In the genomic region with DNA sequence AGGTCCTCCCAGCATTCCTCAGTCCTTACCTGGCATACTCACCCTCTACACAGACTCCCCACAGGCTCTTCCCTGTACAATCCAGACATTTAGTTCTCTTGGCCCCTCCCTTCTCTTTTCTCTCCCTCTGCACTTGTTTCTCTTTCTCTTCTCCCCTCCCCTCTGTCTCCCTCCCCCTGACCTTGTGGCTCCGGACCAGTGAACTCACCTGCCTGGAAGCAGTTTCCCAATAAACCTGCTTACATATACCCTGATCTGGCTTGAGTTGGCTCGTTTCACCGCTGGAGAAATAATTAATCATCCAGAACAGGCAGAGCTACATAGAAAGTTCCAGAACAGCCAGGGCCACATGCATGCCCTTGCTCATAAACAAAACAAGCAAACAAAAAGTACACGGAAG, we compare ENCODE assay signal across 17 mouse cellular contexts. TPM values are rescaled to one million over a fixed set of nuclear protein-coding genes. Genes with fewer than 3 reads are reported as not detected.
DNase-seq lines count a peak whose midpoint lies in the region; ATAC-seq and TF ChIP-seq lines count a peak whose summit lies in the region.
"Had no signal": no experiment of that assay in that cellular context is flagged by ENCODE, and none has a peak within 500 bp of the region (broad histone marks: within the 10 kb centered on the region; RNA-seq: fewer than 3 reads in every experiment).

No protein-coding gene starts in this region.

- WGBS in hindbrain, embryonic 10.5 days = 79% methylated on average over 4 of the region's 4 CpGs
- 82% methylated on average over 4 of the region's 4 CpGs for WGBS in hindbrain, postnatal 0 days
- 39% methylated on average over 4 of the region's 4 CpGs for WGBS in kidney, embryonic 14.5 days
- 60% methylated on average over 4 of the region's 4 CpGs for WGBS in liver, embryonic 15.5 days (ENCODE audit: insufficient replicate concordance)

- ATAC-seq in hindbrain, postnatal 0 days = no peak
- ATAC-seq in kidney, embryonic 14.5 days (ENCODE audit: low FRiP score, low TSS enrichment) = no peak
- ATAC-seq in liver, embryonic 15.5 days (ENCODE audit: insufficient read depth) = no peak
- ATAC-seq: intestine, postnatal 0 days had no signal

- peak overlapping the region; percentile 16; the same call in 1 of the 2 replicates for H3K27ac ChIP-seq in hindbrain, embryonic 10.5 days
- H3K27ac ChIP-seq in hindbrain, postnatal 0 days = no peak overlapping the region
- peak overlapping the region; percentile 39; the same call in 1 of the 2 replicates for H3K27ac ChIP-seq in kidney, embryonic 14.5 days (ENCODE audit: low read depth, low read length)
- 0 out of 2 replicates have a peak overlapping the region, but pooled peaks have one; percentile 48 for H3K27ac ChIP-seq in liver, embryonic 15.5 days (replicated peaks)

- H3K4me1 ChIP-seq in hindbrain, embryonic 10.5 days (replicated peaks) = peaks cover 37% of the 10 kb centered on the region
- peaks cover 19% of the 10 kb centered on the region for H3K4me1 ChIP-seq in hindbrain, postnatal 0 days (ENCODE audit: insufficient read depth, low read length)
- H3K4me1 ChIP-seq in kidney, embryonic 14.5 days (ENCODE audit: control insufficient read depth, insufficient read depth, low read length) = peaks cover 23% of the 10 kb centered on the region
- H3K4me1 ChIP-seq in liver, embryonic 15.5 days (replicated peaks) = peaks cover 31% of the 10 kb centered on the region

- H3K4me3 ChIP-seq in hindbrain, embryonic 10.5 days = no peak overlapping the region
- no peak overlapping the region for H3K4me3 ChIP-seq in hindbrain, postnatal 0 days (ENCODE audit: low read length)
- H3K4me3 ChIP-seq in kidney, embryonic 14.5 days (ENCODE audit: low read length) = no peak overlapping the region
- H3K4me3 ChIP-seq in liver, embryonic 15.5 days (replicated peaks) = no peak overlapping the region

- no peak overlapping the region for H3K4me2 ChIP-seq in hindbrain, postnatal 0 days (ENCODE audit: low read depth, low read length)
- no peak overlapping the region for H3K4me2 ChIP-seq in kidney, embryonic 14.5 days (replicated peaks; ENCODE audit: low read depth, low read length)
- H3K4me2 ChIP-seq in liver, embryonic 15.5 days = no peak overlapping the region

- TF ChIP-seq CTCF in hindbrain, postnatal 0 days (IDR thresholded peaks at IDR 0.05; ENCODE audit: low read depth) = no peak

- H3K9me3 ChIP-seq in hindbrain, embryonic 10.5 days = no peaks in the 10 kb centered on the region
- no peaks in the 10 kb centered on the region for H3K9me3 ChIP-seq in hindbrain, postnatal 0 days (ENCODE audit: low read length)
- no peaks in the 10 kb centered on the region for H3K9me3 ChIP-seq in kidney, embryonic 14.5 days (ENCODE audit: control insufficient read depth, low read length)
- H3K9me3 ChIP-seq in liver, embryonic 15.5 days (replicated peaks) = no peaks in the 10 kb centered on the region
- H3K9me3 ChIP-seq: heart, embryonic 12.5 days; limb, embryonic 12.5 days; midbrain, embryonic 10.5 days had no signal

- no peak for DNase-seq in hindbrain, embryonic 10.5 days (ENCODE audit: low spot score)
- DNase-seq in hindbrain, postnatal 0 days (ENCODE audit: low spot score) = no peak
- DNase-seq in ES-CJ7 (ENCODE audit: low read depth, low spot score) = peak; percentile 77
- no peak for DNase-seq in right cerebral cortex, adult 2 months (ENCODE audit: low spot score in 2 of 2)
- DNase-seq in gastrocnemius, adult 18-20 months (ENCODE audit: low spot score) = no peak
- DNase-seq: B cell, adult 2 months; cerebellum, postnatal 10 days; layer of hippocampus, postnatal 36 days; lung, postnatal 10 days; right cerebral cortex, postnatal 25 days; thymus, postnatal 4 days had no signal

- H3K27me3 ChIP-seq in hindbrain, embryonic 10.5 days (ENCODE audit: insufficient read depth, poor library complexity, severe bottlenecking) = no peaks in the 10 kb centered on the region
- no peaks in the 10 kb centered on the region for H3K27me3 ChIP-seq in hindbrain, postnatal 0 days (ENCODE audit: insufficient read depth, low read length)
- H3K27me3 ChIP-seq in kidney, embryonic 14.5 days (ENCODE audit: control insufficient read depth, insufficient read depth, low read length) = no peaks in the 10 kb centered on the region
- H3K27me3 ChIP-seq in liver, embryonic 15.5 days = peaks cover 2% of the 10 kb centered on the region; the same call in 1 of the 2 replicates
- H3K27me3 ChIP-seq: heart, embryonic 12.5 days; limb, embryonic 12.5 days had no signal

- no peak overlapping the region for H3K9ac ChIP-seq in hindbrain, postnatal 0 days (replicated peaks; ENCODE audit: low read length)
- no peak overlapping the region for H3K9ac ChIP-seq in kidney, embryonic 14.5 days (ENCODE audit: low read depth, low read length)
- no peak overlapping the region for H3K9ac ChIP-seq in liver, embryonic 15.5 days
- H3K9ac ChIP-seq: heart, embryonic 12.5 days; limb, embryonic 12.5 days had no signal

- peaks cover 16% of the 10 kb centered on the region for H3K36me3 ChIP-seq in hindbrain, embryonic 10.5 days
- H3K36me3 ChIP-seq in hindbrain, postnatal 0 days (ENCODE audit: insufficient read depth, low read length) = no peaks in the 10 kb centered on the region
- H3K36me3 ChIP-seq in kidney, embryonic 14.5 days (ENCODE audit: control insufficient read depth, insufficient read depth, low read length) = peaks cover 12% of the 10 kb centered on the region
- peaks cover 16% of the 10 kb centered on the region for H3K36me3 ChIP-seq in liver, embryonic 15.5 days (replicated peaks)

RNA-seq across cellular contexts. Expression of a gene that starts 1.7 kb away (rescaled TPM):
- polyA plus RNA-seq in hindbrain, embryonic 10.5 days (2016; fragmentation: Nextera tagmentation; extraction: Ambion mirVana) = 65.7 and 71.8 TPM in 2 replicates
- total RNA-seq in hindbrain, postnatal 0 days (2014; rRNA removed) = 91.4 and 92.8 TPM in 2 replicates
- 67.2 and 69.0 TPM in 2 replicates for polyA plus RNA-seq in hindbrain, postnatal 0 days (2015; fragmentation: Nextera tagmentation; extraction: Ambion mirVana)
- 37.3 and 43.2 TPM in 2 replicates for polyA plus RNA-seq in kidney, embryonic 14.5 days (2014; fragmentation: Nextera tagmentation; extraction: Ambion mirVana)
- polyA plus RNA-seq in liver, embryonic 15.5 days (2015; fragmentation: Nextera tagmentation; extraction: Ambion mirVana) = 18.8 and 20.8 TPM in 2 replicates
- total RNA-seq in gastrocnemius, adult 18-20 months (2021) = 100 to 1,000 TPM; 460 to 570 TPM

RNA-seq across cellular contexts. Expression of a gene that starts 18.2 kb away (rescaled TPM):
- polyA plus RNA-seq in hindbrain, embryonic 10.5 days (2016; fragmentation: Nextera tagmentation; extraction: Ambion mirVana) = 42.9 and 44.2 TPM in 2 replicates
- 6.3 and 12.6 TPM in 2 replicates for total RNA-seq in hindbrain, postnatal 0 days (2014; rRNA removed)
- polyA plus RNA-seq in hindbrain, postnatal 0 days (2015; fragmentation: Nextera tagmentation; extraction: Ambion mirVana) = 26.4 and 28.1 TPM in 2 replicates
- polyA plus RNA-seq in kidney, embryonic 14.5 days (2014; fragmentation: Nextera tagmentation; extraction: Ambion mirVana) = 94.7 and 106 TPM in 2 replicates
- 21.1 and 21.4 TPM in 2 replicates for polyA plus RNA-seq in liver, embryonic 15.5 days (2015; fragmentation: Nextera tagmentation; extraction: Ambion mirVana)
- 10 to 100 TPM; 26.7 to 27.7 TPM for total RNA-seq in gastrocnemius, adult 18-20 months (2021)

RNA-seq across cellular contexts. Expression of a gene that starts 42.6 kb away (rescaled TPM):
- 158 and 198 TPM in 2 replicates for polyA plus RNA-seq in hindbrain, embryonic 10.5 days (2016; fragmentation: Nextera tagmentation; extraction: Ambion mirVana)
- total RNA-seq in hindbrain, postnatal 0 days (2014; rRNA removed) = 23.1 and 27.9 TPM in 2 replicates
- polyA plus RNA-seq in hindbrain, postnatal 0 days (2015; fragmentation: Nextera tagmentation; extraction: Ambion mirVana) = 57.2 and 63.0 TPM in 2 replicates
- polyA plus RNA-seq in kidney, embryonic 14.5 days (2014; fragmentation: Nextera tagmentation; extraction: Ambion mirVana) = 137 and 181 TPM in 2 replicates
- polyA plus RNA-seq in liver, embryonic 15.5 days (2015; fragmentation: Nextera tagmentation; extraction: Ambion mirVana) = 26.1 and 29.8 TPM in 2 replicates
- 10 to 100 TPM; 34.2 to 36.1 TPM for total RNA-seq in gastrocnemius, adult 18-20 months (2021)

RNA-seq across cellular contexts. Expression of a gene that starts 54.2 kb away (rescaled TPM):
- 28.0 and 30.4 TPM in 2 replicates for polyA plus RNA-seq in hindbrain, embryonic 10.5 days (2016; fragmentation: Nextera tagmentation; extraction: Ambion mirVana)
- 66.0 and 71.4 TPM in 2 replicates for total RNA-seq in hindbrain, postnatal 0 days (2014; rRNA removed)
- 36.5 and 40.9 TPM in 2 replicates for polyA plus RNA-seq in hindbrain, postnatal 0 days (2015; fragmentation: Nextera tagmentation; extraction: Ambion mirVana)
- 8.6 and 10.2 TPM in 2 replicates for polyA plus RNA-seq in kidney, embryonic 14.5 days (2014; fragmentation: Nextera tagmentation; extraction: Ambion mirVana)
- polyA plus RNA-seq in liver, embryonic 15.5 days (2015; fragmentation: Nextera tagmentation; extraction: Ambion mirVana) = 8.6 and 8.7 TPM in 2 replicates
- total RNA-seq in gastrocnemius, adult 18-20 months (2021) = 10 to 100 TPM in 1 of 2 experiments, 1 to 10 TPM in 1; 9.6 to 10.3 TPM
